Mouse (Mus musculus) C2C12 (cell line): ENCODE results near the gene Pfkp. TPM values are rescaled to one million over a fixed set of nuclear protein-coding genes. Genes with fewer than 3 reads are reported as not detected.

Source experiments
- H3K27me3 ChIP-seq: one replicate; pipeline ENCODE4 v1.6.1; 2011; ENCODE audit not compliant: control insufficient read depth, insufficient read depth, insufficient read length
- H3K36me3 ChIP-seq: one replicate; pipeline ENCODE4 v1.6.1; 2011; ENCODE audit not compliant: control insufficient read depth, insufficient read depth
- H3K4me3 ChIP-seq: one replicate; pipeline ENCODE4 v1.5.1; 2011; ENCODE audit warnings: mild to moderate bottlenecking, control low read depth; ENCODE audit not compliant: poor library complexity, insufficient read depth, severe bottlenecking
- H3K79me2 ChIP-seq: one replicate; pipeline ENCODE4 v1.6.1; 2011; ENCODE audit not compliant: control insufficient read depth, insufficient read depth
- H3K79me3 ChIP-seq: one replicate; pipeline ENCODE4 v1.6.1; 2011; ENCODE audit warnings: low read depth, control low read depth
- H3ac ChIP-seq: one replicate; pipeline ENCODE3; 2011; ENCODE audit warnings: low read depth; ENCODE audit not compliant: control insufficient read depth, insufficient read length
- CEBPB ChIP-seq: IDR thresholded peaks from one replicate; pipeline ENCODE4 v1.6.1; 2011; ENCODE audit warnings: low read depth, mild to moderate bottlenecking, control low read depth, moderate library complexity
- CTCF ChIP-seq: IDR thresholded peaks from one replicate; pipeline ENCODE4 v1.5.1; 2011; ENCODE audit not compliant: control insufficient read depth, insufficient read depth, insufficient read length
- FOSL1 ChIP-seq: IDR thresholded peaks from one replicate; pipeline ENCODE4 v1.8.0; 2011; ENCODE audit warnings: mild to moderate bottlenecking, low read length; ENCODE audit not compliant: poor library complexity, insufficient read depth, severe bottlenecking
- MAX ChIP-seq: IDR thresholded peaks from one replicate; pipeline ENCODE4 v1.6.1; 2011; ENCODE audit warnings: mild to moderate bottlenecking, control low read depth
- MYOD1 ChIP-seq: IDR thresholded peaks from one replicate; pipeline ENCODE4 v1.6.1; 2011; ENCODE audit warnings: low read depth; ENCODE audit not compliant: control insufficient read depth, insufficient read length
- MYOG ChIP-seq: IDR thresholded peaks from one replicate; pipeline ENCODE4 v1.6.1; 2011; ENCODE audit not compliant: control insufficient read depth, insufficient read length; ENCODE audit errors: extremely low read depth
- USF1 ChIP-seq: IDR thresholded peaks from one replicate; pipeline ENCODE4 v1.6.1; 2011; ENCODE audit warnings: low read depth, mild to moderate bottlenecking, control low read depth, moderate library complexity
- polyA plus RNA-seq: library from polyadenylated mRNA; unstranded; fragments of >200 nt; fragmentation: generic; extraction: Trizol; gene quantifications from one replicate; pipeline ENCODE4 v1.2.1, GENCODE M21; 2012; ENCODE audit warnings: missing spikeins

The Pfkp gene
- polyA plus RNA-seq, 1 experiment: 38.7 TPM

DNA sequence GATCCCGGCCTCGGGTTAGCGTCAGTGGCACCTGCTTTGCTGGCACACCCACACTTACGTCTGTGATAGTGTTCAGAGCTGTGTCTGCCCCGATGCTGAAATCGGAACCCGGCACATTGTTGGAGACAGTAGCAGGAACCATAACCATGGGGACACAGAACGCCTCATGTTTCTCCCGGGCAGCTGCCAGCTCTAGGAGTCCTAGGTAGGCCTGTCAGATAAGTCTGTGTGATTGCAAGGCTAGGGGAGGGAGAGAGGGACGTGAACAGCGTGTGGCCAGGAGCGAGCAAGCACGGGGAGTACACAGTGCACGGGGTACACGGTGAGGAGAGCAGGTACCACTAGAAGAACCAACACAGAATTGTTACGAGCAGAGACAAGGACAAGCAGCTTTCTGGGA is 50.8 kb downstream of the Pfkp start:
- no peaks in the 10 kb centered on the region for H3K79me3 ChIP-seq
- no peaks in the 10 kb centered on the region for H3K36me3 ChIP-seq
- no peak for TF ChIP-seq CTCF
- TF ChIP-seq USF1: no peak
- TF ChIP-seq CEBPB: no peak
- no peak for TF ChIP-seq MYOD1
- no peak for TF ChIP-seq MAX
- no peak for TF ChIP-seq FOSL1
- TF ChIP-seq MYOG: no peak
- H3K79me2 ChIP-seq: no peaks in the 10 kb centered on the region
- H3K27me3 ChIP-seq: no peaks in the 10 kb centered on the region
- no peak overlapping the region for H3ac ChIP-seq
- no peak overlapping the region for H3K4me3 ChIP-seq

DNA sequence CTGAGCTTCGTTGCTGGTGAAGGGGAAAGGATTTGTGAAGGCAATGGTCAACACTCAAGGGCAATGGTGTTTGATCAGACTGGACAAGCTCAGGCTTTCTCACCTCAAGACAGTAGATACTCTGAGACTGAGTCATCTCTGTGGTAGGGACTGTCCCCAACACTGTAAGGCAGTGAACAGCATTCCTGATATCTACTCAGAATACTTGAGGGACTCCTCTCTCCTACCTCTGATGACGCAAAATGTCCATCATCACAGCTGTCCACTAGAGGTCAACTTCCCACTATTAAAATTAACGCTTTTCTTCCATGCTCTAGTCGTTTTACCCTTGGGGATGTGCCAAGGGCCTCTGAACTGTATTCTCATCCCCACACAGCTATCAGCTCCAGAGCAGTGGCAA is 53.2 kb downstream of the Pfkp start:
- no peaks in the 10 kb centered on the region for H3K27me3 ChIP-seq
- H3ac ChIP-seq: no peak overlapping the region
- H3K4me3 ChIP-seq: no peak overlapping the region
- no peak for TF ChIP-seq MYOD1
- TF ChIP-seq MAX: no peak
- no peak for TF ChIP-seq CEBPB
- TF ChIP-seq USF1: no peak
- no peak for TF ChIP-seq MYOG
- no peak for TF ChIP-seq CTCF
- no peak for TF ChIP-seq FOSL1
- no peaks in the 10 kb centered on the region for H3K36me3 ChIP-seq
- no peaks in the 10 kb centered on the region for H3K79me3 ChIP-seq
- no peaks in the 10 kb centered on the region for H3K79me2 ChIP-seq

DNA sequence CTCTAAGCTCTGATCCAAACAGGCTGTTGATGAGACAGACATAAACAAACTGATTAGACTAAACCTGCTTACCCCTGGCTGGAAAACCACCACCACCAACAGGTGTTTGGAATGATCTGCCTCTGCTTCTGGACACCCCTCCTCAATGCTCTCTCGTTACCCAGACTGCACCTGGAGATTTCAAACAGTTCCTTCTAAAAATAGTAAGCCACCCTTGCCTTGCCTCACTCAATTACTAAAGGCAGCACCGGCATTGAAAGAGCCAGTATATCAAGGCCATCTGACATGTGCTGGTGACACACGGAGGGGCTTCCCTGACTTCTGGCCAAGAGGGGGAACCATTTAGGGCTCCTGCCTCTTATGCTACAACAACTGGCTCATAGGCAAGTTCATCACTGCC is 57.7 kb downstream of the Pfkp start:
- Histone ChIP-seq H3K36me3 (no peaks in the 10 kb centered on the region), H3K79me3 (no peaks in the 10 kb centered on the region), H3ac (no peak overlapping the region), H3K27me3 (no peaks in the 10 kb centered on the region), H3K79me2 (no peaks in the 10 kb centered on the region), H3K4me3 (no peak overlapping the region)
- TF ChIP-seq CTCF (no peak), USF1 (no peak), MYOD1 (no peak), MAX (no peak)

DNA sequence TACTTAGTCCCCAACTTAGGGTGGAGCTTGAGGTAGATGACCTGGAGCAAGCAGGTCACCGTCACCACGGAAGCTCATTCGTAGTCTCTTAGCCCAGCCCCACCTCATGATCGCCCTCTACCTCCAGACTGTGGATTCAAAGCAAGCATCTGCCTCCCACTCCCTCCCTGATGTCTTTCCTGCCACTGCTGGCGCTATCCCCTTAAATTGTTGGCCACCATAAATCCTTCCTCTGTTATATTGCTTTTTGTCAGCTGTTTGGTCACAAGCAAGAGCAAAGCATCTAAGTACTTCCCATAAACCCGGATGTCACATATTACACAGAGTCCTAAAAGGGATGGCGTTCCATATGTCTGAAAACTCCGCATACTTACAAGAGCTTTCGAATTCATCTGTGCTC is 62.6 kb downstream of the Pfkp start:
- TF ChIP-seq MYOG: no peak
- H3K4me3 ChIP-seq: no peak overlapping the region
- no peaks in the 10 kb centered on the region for H3K27me3 ChIP-seq

DNA sequence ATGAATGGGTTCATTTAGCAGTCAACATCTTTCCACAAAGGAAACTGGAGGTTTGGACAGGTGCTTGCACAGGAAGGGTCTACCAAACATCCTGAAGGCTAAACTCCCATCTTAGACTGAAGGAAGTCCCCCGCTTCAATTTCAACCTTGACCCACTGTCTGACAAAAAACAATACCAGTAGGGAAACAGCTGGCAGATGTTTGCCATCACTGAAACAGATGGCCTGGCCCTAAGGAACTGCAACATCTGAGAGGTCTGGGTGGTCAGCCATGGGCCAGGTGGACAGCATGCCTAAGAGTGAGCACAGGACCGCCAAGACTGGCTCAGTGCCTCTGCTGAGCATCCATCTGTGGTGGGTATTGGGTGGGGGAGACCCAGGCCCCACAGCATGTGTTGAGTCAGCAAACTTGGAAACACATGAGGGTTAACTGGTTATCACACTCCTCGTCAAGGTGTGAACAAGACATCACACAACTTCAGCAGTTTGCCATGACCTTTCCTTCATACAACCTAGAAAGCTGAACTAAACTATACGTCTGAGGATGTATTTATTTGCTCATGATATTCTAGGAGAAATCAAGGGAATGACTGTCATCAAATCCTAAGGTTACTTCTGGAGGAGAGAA is 65.0 kb downstream of the Pfkp start:
- Histone ChIP-seq H3K36me3 (peaks cover 39% of the 10 kb centered on the region), H3K4me3 (no peak overlapping the region), H3K27me3 (no peaks in the 10 kb centered on the region), H3K79me3 (no peaks in the 10 kb centered on the region), H3ac (no peak overlapping the region), H3K79me2 (no peaks in the 10 kb centered on the region)
- TF ChIP-seq CEBPB (no peak), MYOG (no peak), CTCF (no peak), FOSL1 (no peak), USF1 (no peak), MYOD1 (no peak), MAX (no peak)

More for the DNA sequence above, 62.6 kb downstream of the Pfkp start:
- H3ac ChIP-seq: no peak overlapping the region
- no peaks in the 10 kb centered on the region for H3K79me2 ChIP-seq
- no peaks in the 10 kb centered on the region for H3K79me3 ChIP-seq
- H3K36me3 ChIP-seq: peaks cover 16% of the 10 kb centered on the region

DNA sequence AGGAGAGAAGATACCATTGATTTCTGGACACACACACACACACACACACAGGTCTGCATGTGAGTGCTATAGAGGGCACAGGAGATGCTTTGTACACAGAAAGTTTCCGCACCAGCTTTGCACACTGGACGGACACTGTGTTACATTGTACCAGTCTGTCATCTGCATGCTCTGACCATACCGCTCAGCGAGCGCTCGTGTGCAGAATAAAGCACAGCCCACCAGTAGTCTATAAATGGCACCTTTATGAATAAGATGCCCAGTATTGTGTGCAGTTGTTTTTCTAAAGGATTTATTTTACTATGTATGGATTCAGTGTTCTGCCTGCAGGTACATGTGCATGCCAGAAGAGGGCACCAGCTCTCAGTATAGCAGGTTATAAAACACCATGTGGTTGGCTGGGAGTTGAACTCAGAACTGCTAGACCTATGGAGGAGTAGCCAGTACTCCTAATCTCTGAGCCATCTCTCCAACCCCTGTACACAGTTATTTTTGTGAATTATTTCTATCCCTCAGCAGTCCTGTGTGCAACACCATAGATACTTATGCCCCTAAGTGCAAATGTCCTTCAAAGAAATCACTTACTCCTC is 72.6 kb downstream of the Pfkp start:
- H3K79me3 ChIP-seq: no peaks in the 10 kb centered on the region
- peaks cover 90% of the 10 kb centered on the region for H3K36me3 ChIP-seq
- no peak overlapping the region for H3ac ChIP-seq
- H3K79me2 ChIP-seq: no peaks in the 10 kb centered on the region
- no peak overlapping the region for H3K4me3 ChIP-seq
- no peaks in the 10 kb centered on the region for H3K27me3 ChIP-seq
- TF ChIP-seq CTCF (no peak), FOSL1 (no peak), MYOG (no peak), USF1 (no peak), MAX (no peak), CEBPB (no peak), MYOD1 (no peak)
